Mouse (Mus musculus): ENCODE results near the gene Adgrb3. TPM values are rescaled to one million over a fixed set of nuclear protein-coding genes. Genes with fewer than 3 reads are reported as not detected.

Adgrb3 gene
- polyA plus RNA-seq, 1 experiment = not detected

- DNase-seq = no peak
- H3K4me3 ChIP-seq (replicated peaks; ENCODE audit: extremely low read depth, low read depth, low read length) = no peak overlapping the region
- TF ChIP-seq CTCF (IDR thresholded peaks at IDR 0.05; ENCODE audit: insufficient read depth, low read length) (no peak), POLR2A (IDR thresholded peaks at IDR 0.05; ENCODE audit: borderline replicate concordance, extremely low read depth, low read depth, low read length) (no peak)
- H3K4me1 ChIP-seq (ENCODE audit: control insufficient read depth, insufficient read depth, low read length) = no peaks in the 10 kb centered on the region
Measured at GRCm38 (mm10) chr1:25250562-25250961, 578.9 kb downstream of the Adgrb3 start.

- WGBS = 71% methylated on average over 6 of the region's 6 CpGs
- no peak for TF ChIP-seq POLR2A (IDR thresholded peaks at IDR 0.05; ENCODE audit: borderline replicate concordance, extremely low read depth, low read depth, low read length)
- no peak for TF ChIP-seq CTCF (IDR thresholded peaks at IDR 0.05; ENCODE audit: insufficient read depth, low read length)
Measured at GRCm38 (mm10) chr1:25242436-25242835, 587.1 kb downstream of the Adgrb3 start.

DNA sequence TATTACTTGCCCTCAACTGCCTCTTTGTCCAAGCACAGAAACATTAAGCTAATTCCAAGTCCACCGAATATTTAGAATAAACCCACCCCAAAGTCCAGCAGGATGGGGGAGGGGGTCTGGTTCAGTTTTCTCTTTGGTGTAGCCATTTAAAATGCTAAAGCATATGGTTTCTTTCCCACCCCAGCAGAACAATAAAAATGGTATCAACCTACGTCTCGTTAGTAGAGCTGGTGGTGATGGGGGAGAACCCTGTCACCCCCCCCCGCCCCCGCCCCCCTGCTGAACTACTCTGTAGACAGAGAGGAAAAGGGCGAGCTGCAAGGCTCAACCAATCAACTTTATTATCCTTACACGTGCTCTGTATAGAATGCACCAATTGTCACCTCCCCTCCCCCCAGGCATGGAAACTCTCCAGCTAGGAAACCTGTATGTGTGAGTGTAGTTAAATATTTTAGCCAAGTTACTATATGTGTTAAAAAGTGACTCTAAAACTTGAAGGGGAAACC, 600.2 kb downstream of the Adgrb3 start:
- Histone ChIP-seq H3K4me3 (replicated peaks; ENCODE audit: extremely low read depth, low read depth, low read length) (no peak overlapping the region), H3K4me1 (ENCODE audit: control insufficient read depth, insufficient read depth, low read length) (no peaks in the 10 kb centered on the region)
- 39% methylated on average over 7 of the region's 7 CpGs for WGBS
- DNase-seq = no peak
- no peak for TF ChIP-seq POLR2A (IDR thresholded peaks at IDR 0.05; ENCODE audit: borderline replicate concordance, extremely low read depth, low read depth, low read length)
- TF ChIP-seq CTCF (IDR thresholded peaks at IDR 0.05; ENCODE audit: insufficient read depth, low read length) = no peak

More at GRCm38 (mm10) chr1:25242436-25242835, 587.1 kb downstream of the Adgrb3 start:
- Histone ChIP-seq H3K4me3 (replicated peaks; ENCODE audit: extremely low read depth, low read depth, low read length) (no peak overlapping the region), H3K4me1 (ENCODE audit: control insufficient read depth, insufficient read depth, low read length) (no peaks in the 10 kb centered on the region)
- DNase-seq = no peak

DNA sequence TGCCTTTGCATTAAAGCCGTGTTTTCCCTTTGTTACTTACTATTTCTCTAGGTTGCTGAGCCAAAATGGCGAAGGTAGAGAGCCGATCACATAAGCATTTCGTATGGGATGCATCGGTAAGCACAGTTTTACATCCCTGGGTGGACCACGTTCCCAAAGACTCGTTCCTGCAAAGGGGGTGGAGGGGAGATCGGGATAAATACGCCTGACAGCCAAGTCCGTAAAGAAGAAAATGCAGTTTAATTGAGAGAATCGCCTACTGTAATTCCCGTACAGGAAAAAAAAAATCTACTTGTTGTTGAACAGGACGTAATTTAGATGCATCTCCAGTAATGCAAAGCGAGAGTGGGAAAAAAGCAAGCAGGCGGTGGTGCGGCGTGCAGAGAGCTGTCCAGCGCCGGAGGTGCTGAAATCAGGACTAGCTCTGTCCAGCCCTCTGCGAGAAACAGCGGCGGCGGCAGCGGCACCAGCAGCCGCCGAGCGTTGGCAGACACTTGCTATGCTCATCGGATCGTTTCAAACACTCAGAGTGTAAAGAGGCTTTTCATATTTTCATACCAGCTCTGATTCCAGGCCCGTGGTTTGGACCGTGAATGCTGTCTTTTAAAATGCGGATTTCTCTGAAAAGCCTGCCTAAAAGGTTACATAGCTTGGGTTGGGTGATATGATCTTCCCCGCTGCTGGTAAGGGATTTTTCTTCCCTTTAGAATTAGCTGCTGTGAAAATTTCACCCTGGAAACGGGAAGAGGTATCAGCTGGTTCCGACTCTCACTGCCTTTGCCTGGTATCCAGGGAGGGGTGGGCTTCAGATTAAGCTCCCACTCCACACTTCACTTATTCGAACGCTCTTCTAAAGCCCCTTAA, 600.9 kb downstream of the Adgrb3 start:
- DNase-seq = peak; percentile 49
- no peak for TF ChIP-seq POLR2A (IDR thresholded peaks at IDR 0.05; ENCODE audit: borderline replicate concordance, extremely low read depth, low read depth, low read length)
- no peak for TF ChIP-seq CTCF (IDR thresholded peaks at IDR 0.05; ENCODE audit: insufficient read depth, low read length)
- no peaks in the 10 kb centered on the region for H3K4me1 ChIP-seq (ENCODE audit: control insufficient read depth, insufficient read depth, low read length)
- 9% methylated on average over 37 of the region's 37 CpGs for WGBS
- H3K4me3 ChIP-seq (replicated peaks; ENCODE audit: extremely low read depth, low read depth, low read length) = no peak overlapping the region

DNA sequence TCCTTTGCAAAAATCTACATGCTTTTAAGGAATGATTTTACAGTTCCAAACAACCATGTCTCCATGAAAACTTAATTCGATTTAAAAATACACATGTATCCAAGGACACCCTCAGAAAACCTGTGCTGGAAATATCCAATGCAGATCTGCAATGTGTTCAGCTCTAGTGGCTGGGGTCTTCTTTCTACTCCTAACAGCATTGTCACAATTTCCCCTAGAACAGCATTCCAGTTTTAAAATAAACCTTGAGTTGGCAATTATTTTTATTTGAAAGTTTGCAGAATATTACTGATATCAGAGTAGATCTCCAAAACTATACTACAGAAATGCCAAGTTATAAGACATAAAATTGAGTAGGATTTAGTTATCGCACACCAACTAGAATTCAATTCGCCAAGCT, 601.6 kb downstream of the Adgrb3 start:
- H3K4me3 ChIP-seq (replicated peaks; ENCODE audit: extremely low read depth, low read depth, low read length) = no peak overlapping the region
- TF ChIP-seq POLR2A (IDR thresholded peaks at IDR 0.05; ENCODE audit: borderline replicate concordance, extremely low read depth, low read depth, low read length) = no peak
- TF ChIP-seq CTCF (IDR thresholded peaks at IDR 0.05; ENCODE audit: insufficient read depth, low read length) = no peak
- no peak for DNase-seq
- WGBS = 47% methylated on average over 3 of the region's 3 CpGs
- H3K4me1 ChIP-seq (ENCODE audit: control insufficient read depth, insufficient read depth, low read length) = no peaks in the 10 kb centered on the region

DNA sequence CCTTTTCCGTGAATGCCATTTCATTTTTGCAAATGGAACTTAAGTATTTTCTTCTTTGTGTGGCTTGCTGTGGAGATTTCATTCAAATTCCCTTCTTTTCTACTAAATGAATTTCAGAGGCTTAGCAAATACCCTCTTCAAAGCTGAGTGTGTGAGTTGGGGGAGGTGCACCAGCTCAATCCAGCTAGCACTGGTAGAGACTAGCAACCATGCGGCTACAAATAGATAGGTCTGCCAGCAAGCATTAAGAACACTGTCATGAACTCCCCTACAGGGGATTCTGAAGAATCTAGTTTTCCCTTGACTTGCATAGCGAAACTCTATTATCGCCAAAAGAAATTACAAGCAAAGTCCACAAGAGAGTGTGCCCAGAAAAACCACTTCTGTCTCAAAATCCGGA, 624.9 kb downstream of the Adgrb3 start:
- Histone ChIP-seq H3K4me3 (replicated peaks; ENCODE audit: extremely low read depth, low read depth, low read length) (no peak overlapping the region), H3K4me1 (ENCODE audit: control insufficient read depth, insufficient read depth, low read length) (no peaks in the 10 kb centered on the region)
- 47% methylated on average over 5 of the region's 5 CpGs for WGBS
- no peak for DNase-seq
- TF ChIP-seq POLR2A (IDR thresholded peaks at IDR 0.05; ENCODE audit: borderline replicate concordance, extremely low read depth, low read depth, low read length) (no peak), CTCF (IDR thresholded peaks at IDR 0.05; ENCODE audit: insufficient read depth, low read length) (no peak)

DNA sequence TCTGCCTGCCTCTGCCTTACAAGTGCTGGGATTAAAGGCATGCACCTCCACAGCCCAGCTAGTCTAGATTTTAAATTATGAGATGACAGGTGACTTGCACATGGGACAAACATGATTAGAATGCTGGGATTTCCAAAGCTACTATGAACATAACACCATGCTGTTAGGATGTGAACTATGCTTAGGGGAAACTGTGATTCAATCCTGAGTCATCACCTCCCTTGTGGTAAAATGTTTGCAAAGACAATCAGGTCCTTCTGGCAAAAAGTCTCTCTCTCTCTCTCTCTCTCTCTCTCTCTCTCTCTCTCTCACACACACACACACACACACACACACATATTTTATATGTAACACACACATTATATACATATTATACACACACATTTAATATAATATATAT, 630.1 kb downstream of the Adgrb3 start:
- Histone ChIP-seq H3K4me3 (replicated peaks; ENCODE audit: extremely low read depth, low read depth, low read length) (no peak overlapping the region), H3K4me1 (ENCODE audit: control insufficient read depth, insufficient read depth, low read length) (no peaks in the 10 kb centered on the region)
- no peak for TF ChIP-seq POLR2A (IDR thresholded peaks at IDR 0.05; ENCODE audit: borderline replicate concordance, extremely low read depth, low read depth, low read length)
- no peak for TF ChIP-seq CTCF (IDR thresholded peaks at IDR 0.05; ENCODE audit: insufficient read depth, low read length)
- DNase-seq = no peak

- WGBS = 73% methylated on average over 11 of the region's 11 CpGs
- no peak for TF ChIP-seq CTCF (IDR thresholded peaks at IDR 0.05; ENCODE audit: insufficient read depth, low read length)
- no peak for TF ChIP-seq POLR2A (IDR thresholded peaks at IDR 0.05; ENCODE audit: borderline replicate concordance, extremely low read depth, low read depth, low read length)
- DNase-seq = no peak
Measured at GRCm38 (mm10) chr1:25191986-25192385, 637.5 kb downstream of the Adgrb3 start.

GRCm38 (mm10) chr1:25189261-25189660, 640.2 kb downstream of the Adgrb3 start:
- Histone ChIP-seq H3K4me3 (replicated peaks; ENCODE audit: extremely low read depth, low read depth, low read length) (no peak overlapping the region), H3K4me1 (ENCODE audit: control insufficient read depth, insufficient read depth, low read length) (no peaks in the 10 kb centered on the region)
- TF ChIP-seq POLR2A (IDR thresholded peaks at IDR 0.05; ENCODE audit: borderline replicate concordance, extremely low read depth, low read depth, low read length) (no peak), CTCF (IDR thresholded peaks at IDR 0.05; ENCODE audit: insufficient read depth, low read length) (no peak)
- no peak for DNase-seq
- WGBS = 53% methylated on average over 9 of the region's 9 CpGs

More at GRCm38 (mm10) chr1:25191986-25192385, 637.5 kb downstream of the Adgrb3 start:
- Histone ChIP-seq H3K4me3 (replicated peaks; ENCODE audit: extremely low read depth, low read depth, low read length) (no peak overlapping the region), H3K4me1 (ENCODE audit: control insufficient read depth, insufficient read depth, low read length) (no peaks in the 10 kb centered on the region)

GRCm38 (mm10) chr1:25185909-25186308, 643.6 kb downstream of the Adgrb3 start:
- Histone ChIP-seq H3K4me1 (ENCODE audit: control insufficient read depth, insufficient read depth, low read length) (no peaks in the 10 kb centered on the region), H3K4me3 (replicated peaks; ENCODE audit: extremely low read depth, low read depth, low read length) (no peak overlapping the region)
- DNase-seq = no peak
- TF ChIP-seq CTCF (IDR thresholded peaks at IDR 0.05; ENCODE audit: insufficient read depth, low read length) (no peak), POLR2A (IDR thresholded peaks at IDR 0.05; ENCODE audit: borderline replicate concordance, extremely low read depth, low read depth, low read length) (no peak)
- 87% methylated on average over 2 of the region's 2 CpGs for WGBS

Data from lung, adult 2 months (tissue).